Mouse (Mus musculus): ENCODE results near the gene Galns. TPM values are rescaled to one million over a fixed set of nuclear protein-coding genes. Genes with fewer than 3 reads are reported as not detected.

Galns gene
- total and polyA plus RNA-seq, 3 experiments: 16.4 to 25.6 (median 25.6) TPM

DNA sequence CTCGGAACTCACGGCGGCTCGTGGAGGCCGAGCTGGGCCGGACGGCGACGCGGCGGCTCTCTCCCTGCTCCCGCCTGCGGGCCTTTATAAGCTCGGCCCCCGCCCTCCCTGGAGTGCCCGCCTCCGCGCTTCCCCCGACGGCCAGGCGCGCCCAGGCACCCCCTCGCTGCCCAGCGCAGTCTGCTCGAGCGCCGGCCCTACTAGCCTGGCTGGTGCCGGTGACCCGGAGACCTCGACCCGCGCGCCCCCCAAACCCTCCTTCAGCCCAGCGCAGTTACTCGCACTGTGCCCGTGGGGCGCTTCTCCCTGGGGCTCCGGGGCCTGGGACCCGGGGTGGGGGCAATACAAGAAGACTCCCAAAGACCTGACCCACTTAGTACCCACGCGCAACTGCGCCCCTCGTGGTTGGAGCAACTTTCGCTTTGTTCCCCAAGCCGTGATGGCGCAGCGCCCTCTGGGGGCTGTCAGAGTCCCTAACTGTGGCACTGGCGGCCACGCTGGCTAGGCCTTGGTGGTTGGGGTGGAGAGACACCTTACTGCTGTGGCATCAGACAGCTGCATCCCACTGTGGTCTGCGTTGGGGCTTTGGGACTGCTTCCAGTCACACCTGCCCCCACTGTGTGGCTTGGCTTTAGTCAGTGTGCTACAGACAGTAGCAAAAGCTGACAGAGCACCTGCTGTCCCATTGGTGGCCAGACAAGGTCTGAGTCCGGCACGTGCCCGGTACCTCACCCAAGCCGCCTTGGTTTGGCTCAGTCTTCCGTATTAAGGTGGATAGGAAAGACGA is 59.8 kb downstream of the Galns start, which contains the start of gene Piezo1:
Gene Piezo1, minus strand, starts transcription at position 65 of the 787 bp plus-strand sequence.
- peak; percentile 90 for DNase-seq (ENCODE audit: extremely low read depth)
- Histone ChIP-seq H3K36me3 (replicated peaks in 1 of 2; ENCODE audit: control insufficient read depth in 1 of 2, insufficient read depth in 1 of 2, low read length in 1 of 2) (peaks cover 0 to 2% of the 10 kb centered on the region in 2 experiments), H3K27me3 (replicated peaks) (no peaks in the 10 kb centered on the region), H3K9ac (ENCODE audit: insufficient read depth, low read depth) (peak within 1 kb of the TSS; percentile 31), H3K79me2 (replicated peaks; ENCODE audit: control insufficient read depth, extremely low read depth, insufficient read depth, poor library complexity, severe bottlenecking) (peaks cover 17% of the 10 kb centered on the region), H3K27ac (ENCODE audit: insufficient read depth, low read depth) (peak within 1 kb of the TSS; percentile 53), H3K9me3 (replicated peaks; ENCODE audit: low read length) (no peaks in the 10 kb centered on the region), H3K4me2 (ENCODE audit: insufficient read depth, low read depth, poor library complexity, severe bottlenecking) (peak within 1 kb of the TSS; percentile 67), H3K4me1 (ENCODE audit: control insufficient read depth in 1 of 2, insufficient read depth in 2 of 2) (peaks cover 13 to 42% of the 10 kb centered on the region in 2 experiments), H3K4me3 (replicated peaks in 1 of 3; ENCODE audit: low read depth in 2 of 3, low read length in 2 of 3, poor library complexity in 1 of 3) (peak within 1 kb of the TSS; percentile 69 to 86 (median 82))
- dilution Hi-C loops (cut with MboI; ENCODE audit: extremely low pct_ligation_motif_present, extremely low pct_unique_long_range_greater_than_20kb, low sequenced_read_pairs): no loop called here
- no peak for TF ChIP-seq POLR2AphosphoS2 (IDR thresholded peaks at IDR 0.05; ENCODE audit: low read depth, low read length)
- TF ChIP-seq CHD1 (IDR thresholded peaks at IDR 0.05; ENCODE audit: low read depth, low read length): no peak
- TF ChIP-seq BHLHE40 (IDR thresholded peaks at IDR 0.05; ENCODE audit: low read depth, low read length): peak; percentile 91
- no peak for TF ChIP-seq USF2 (conservative IDR thresholded peaks at IDR 0.05; ENCODE audit: low read depth, low read length)
- peak; percentile 68; the same call in 1 of the 2 replicates for TF ChIP-seq TBP (conservative IDR thresholded peaks at IDR 0.05; ENCODE audit: low read depth, low read length)
- no peak for TF ChIP-seq PAX5 (IDR thresholded peaks at IDR 0.05; ENCODE audit: low read length)
- TF ChIP-seq ELF1 (IDR thresholded peaks at IDR 0.05; ENCODE audit: low read depth, low read length): no peak
- peak; percentile 39; the same call in 1 of the 2 replicates for TF ChIP-seq HCFC1 (IDR thresholded peaks at IDR 0.05; ENCODE audit: low read depth, low read length)
- no peak; the same call in 1 of the 2 replicates for TF ChIP-seq IRF4 (IDR thresholded peaks at IDR 0.05; ENCODE audit: low read depth, low read length)
- TF ChIP-seq SMC3 (IDR thresholded peaks at IDR 0.05; ENCODE audit: low read depth, low read length): peak; percentile 91
- peak; percentile 53 to 99 for TF ChIP-seq CTCF (conservative IDR thresholded peaks at IDR 0.05 in 1 of 2, IDR thresholded peaks at IDR 0.05 in 1 of 2; ENCODE audit: low read depth in 2 of 2, low read length in 2 of 2)
- no peak for TF ChIP-seq JUN (IDR thresholded peaks at IDR 0.05; ENCODE audit: insufficient read depth, low read depth, low read length)
- TF ChIP-seq KAT2A (IDR thresholded peaks at IDR 0.05; ENCODE audit: insufficient replicate concordance, low read length): no peak
- TF ChIP-seq ETS1 (conservative IDR thresholded peaks at IDR 0.05; ENCODE audit: low read depth, low read length): no peak
- TF ChIP-seq MYC (IDR thresholded peaks at IDR 0.05; ENCODE audit: low read depth, low read length): peak; percentile 70; the same call in 1 of the 2 replicates
- no peak for TF ChIP-seq ZC3H11A (IDR thresholded peaks at IDR 0.05; ENCODE audit: low read depth, low read length)
- TF ChIP-seq NRF1 (IDR thresholded peaks at IDR 0.05; ENCODE audit: low read depth, low read length): peak; percentile 36; the same call in 1 of the 2 replicates
- peak; percentile 27; the same call in 1 of the 2 replicates for TF ChIP-seq SIN3A (IDR thresholded peaks at IDR 0.05; ENCODE audit: low read length)
- TF ChIP-seq RAD21 (IDR thresholded peaks at IDR 0.05; ENCODE audit: low read depth, low read length): peak; percentile 81
- TF ChIP-seq ZNF384 (IDR thresholded peaks at IDR 0.05; ENCODE audit: low read depth, low read length): no peak
- TF ChIP-seq MXI1 (IDR thresholded peaks at IDR 0.05; ENCODE audit: low read depth, low read length): peak; percentile 36; the same call in 1 of the 2 replicates
- peak; percentile 23; the same call in 1 of the 2 replicates for TF ChIP-seq UBTF (IDR thresholded peaks at IDR 0.05; ENCODE audit: low read depth, low read length)
- TF ChIP-seq E2F4 (IDR thresholded peaks at IDR 0.05; ENCODE audit: insufficient replicate concordance, low read depth, low read length): no peak
- TF ChIP-seq MAX (IDR thresholded peaks at IDR 0.05; ENCODE audit: low read length): peak; percentile 67; the same call in 1 of the 2 replicates
- no peak for TF ChIP-seq RCOR1 (conservative IDR thresholded peaks at IDR 0.05; ENCODE audit: low read depth, low read length)
- TF ChIP-seq EP300 (IDR thresholded peaks at IDR 0.05; ENCODE audit: low read length): peak; percentile 18; the same call in 1 of the 2 replicates
- 0 out of 2 replicates have a peak, but pooled peaks have one; percentile 23 for TF ChIP-seq MEF2A (IDR thresholded peaks at IDR 0.05; ENCODE audit: borderline replicate concordance, low read depth, low read length)
- TF ChIP-seq USF1 (IDR thresholded peaks at IDR 0.05; ENCODE audit: low read depth, low read length): no peak
- peak; percentile 57; the same call in 1 of the 2 replicates for TF ChIP-seq MAZ (IDR thresholded peaks at IDR 0.05; ENCODE audit: low read depth, low read length)
- TF ChIP-seq CHD2 (IDR thresholded peaks at IDR 0.05; ENCODE audit: low read length): no peak
- TF ChIP-seq ZMIZ1 (IDR thresholded peaks at IDR 0.05; ENCODE audit: low read depth, low read length): no peak; the same call in 1 of the 2 replicates
- peak; percentile 69; the same call in 1 of the 2 replicates for TF ChIP-seq NELFE (IDR thresholded peaks at IDR 0.05; ENCODE audit: low read depth, low read length)
- TF ChIP-seq MAFK (IDR thresholded peaks at IDR 0.05; ENCODE audit: insufficient replicate concordance, low read length): no peak
- peak; percentile 85 for TF ChIP-seq POLR2A (IDR thresholded peaks at IDR 0.05; ENCODE audit: low read depth, low read length)
- TF ChIP-seq TCF12 (IDR thresholded peaks at IDR 0.05; ENCODE audit: low read depth, low read length): peak; percentile 61
- no peak for TF ChIP-seq ZKSCAN1 (IDR thresholded peaks at IDR 0.05; ENCODE audit: borderline replicate concordance, low read depth, low read length)
- no peak for TF ChIP-seq GABPA (IDR thresholded peaks at IDR 0.05; ENCODE audit: insufficient replicate concordance, low read depth, low read length)
- TF ChIP-seq JUND (conservative IDR thresholded peaks at IDR 0.05; ENCODE audit: low read depth, low read length): no peak
- in situ Hi-C loops (cut with MboI; ENCODE audit: low pct_ligation_motif_present, low pct_unique_long_range_greater_than_20kb, low sequenced_read_pairs): no loop called here
